27 mouse cellular contexts compared by ENCODE assay signal in the genomic region with DNA sequence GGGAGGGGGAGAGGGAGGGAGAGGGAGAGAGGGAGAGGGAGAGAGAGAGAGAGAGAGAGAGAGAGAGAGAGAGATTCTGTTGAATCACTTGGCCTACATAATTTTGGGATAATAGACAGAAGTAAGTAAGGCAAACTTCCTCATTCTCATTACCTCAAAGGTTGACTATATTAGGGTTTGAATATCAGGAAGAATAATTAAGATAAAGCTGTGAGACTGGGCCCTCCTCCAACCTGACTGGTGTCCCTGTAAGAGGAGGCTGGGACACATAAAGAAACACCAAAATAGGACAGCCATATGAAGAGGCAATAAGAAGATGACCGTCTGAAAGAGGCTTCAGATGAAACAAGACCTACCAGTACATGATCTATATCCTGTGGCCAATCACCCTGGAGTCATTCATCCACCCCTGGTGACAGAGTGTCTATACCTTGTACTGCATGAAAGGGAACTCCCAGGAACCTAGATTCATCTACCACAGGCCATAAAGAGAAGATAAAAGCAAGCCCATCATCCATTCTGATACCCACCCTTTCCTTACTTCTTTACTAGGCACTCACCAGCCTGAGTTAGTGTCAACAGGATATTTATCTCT.
A peak's percentile ranks its signal among the peaks of the same experiment; 100 is the strongest.
DNase-seq lines count a peak whose midpoint lies in the region; ATAC-seq lines count a peak whose summit lies in the region.
"Had no signal": no experiment of that assay in that cellular context is flagged by ENCODE, and none has a peak within 500 bp of the region (broad histone marks: within the 10 kb centered on the region; RNA-seq: fewer than 3 reads in every experiment).

No protein-coding gene starts in this region.

- WGBS in heart, embryonic 10.5 days = 78% methylated on average over 1 of the region's 1 CpGs

- H3K9me3 ChIP-seq in heart, embryonic 10.5 days = no peaks in the 10 kb centered on the region
- H3K9me3 ChIP-seq: embryonic facial prominence, embryonic 10.5 days; embryonic facial prominence, embryonic 13.5 days; forebrain, embryonic 12.5 days; forebrain, embryonic 15.5 days; G1E; heart, embryonic 13.5 days; hindbrain, embryonic 12.5 days; hindbrain, embryonic 15.5 days had no signal

- ATAC-seq in megakaryocyte progenitor cell, adult 5-6 weeks (replicated peaks; ENCODE audit: poor library complexity) = peak; percentile 36
- no peak for ATAC-seq in granulocyte monocyte progenitor cell, adult 5-6 weeks (replicated peaks; ENCODE audit: poor library complexity, severe bottlenecking)
- ATAC-seq: activated CD4-positive, CD25-positive, alpha-beta regulatory T cell, adult 4 months; forebrain, embryonic 15.5 days had no signal

- no peak overlapping the region for H3K27ac ChIP-seq in heart, embryonic 10.5 days
- H3K27ac ChIP-seq: embryonic facial prominence, embryonic 10.5 days; embryonic facial prominence, embryonic 13.5 days; forebrain, embryonic 12.5 days; forebrain, embryonic 15.5 days; heart, embryonic 13.5 days; hindbrain, embryonic 12.5 days; hindbrain, embryonic 15.5 days had no signal

- no peak overlapping the region for H3K4me3 ChIP-seq in heart, embryonic 10.5 days
- H3K4me3 ChIP-seq: embryonic facial prominence, embryonic 10.5 days; embryonic facial prominence, embryonic 13.5 days; erythroblast, embryonic 14.5 days; forebrain, embryonic 12.5 days; forebrain, embryonic 15.5 days; heart, embryonic 13.5 days; hindbrain, embryonic 12.5 days; hindbrain, embryonic 15.5 days had no signal

- peak; percentile 3 for DNase-seq in heart, embryonic 10.5 days (ENCODE audit: low spot score)
- DNase-seq in heart, postnatal 4 days = no peak
- DNase-seq in MEL-GATA-1-ER (ENCODE audit: extremely low read depth, low read depth) = peak; percentile 73
- DNase-seq in right cerebral cortex, postnatal 10 days (ENCODE audit: low spot score in 2 of 2) = no peak
- DNase-seq in adrenal gland, postnatal 36 days = no peak
- DNase-seq: adrenal gland, adult 8-10 months; adrenal gland, postnatal 25 days; B cell, adult 2 months; cerebellum, adult 18-20 months; cerebellum, adult 9-10 months; cerebellum, postnatal 14 days; embryo, embryonic 11 days; gastrocnemius, postnatal 25 days; heart, postnatal 14 days had no signal

- H3K4me1 ChIP-seq in heart, embryonic 10.5 days = no peaks in the 10 kb centered on the region
- H3K4me1 ChIP-seq: embryonic facial prominence, embryonic 10.5 days; embryonic facial prominence, embryonic 13.5 days; forebrain, embryonic 12.5 days; forebrain, embryonic 15.5 days; heart, embryonic 13.5 days; hindbrain, embryonic 12.5 days; hindbrain, embryonic 15.5 days had no signal

- no peaks in the 10 kb centered on the region for H3K27me3 ChIP-seq in heart, embryonic 10.5 days (ENCODE audit: insufficient read depth, poor library complexity, severe bottlenecking)
- H3K27me3 ChIP-seq: CH12.LX; embryonic facial prominence, embryonic 13.5 days; forebrain, embryonic 12.5 days; forebrain, embryonic 15.5 days; heart, embryonic 13.5 days; hindbrain, embryonic 12.5 days; hindbrain, embryonic 15.5 days had no signal

- H3K36me3 ChIP-seq in heart, embryonic 10.5 days = no peaks in the 10 kb centered on the region
- H3K36me3 ChIP-seq: embryonic facial prominence, embryonic 10.5 days; embryonic facial prominence, embryonic 13.5 days; forebrain, embryonic 12.5 days; forebrain, embryonic 15.5 days; G1E; heart, embryonic 13.5 days; hindbrain, embryonic 12.5 days; hindbrain, embryonic 15.5 days had no signal

Comparison
In these comparisons a context has a peak if more than half of its experiments do, and no peak if none do; other contexts are left out.
1. DNase-seq: peak in heart, embryonic 10.5 days (single experiment) and MEL-GATA-1-ER (single experiment); none in heart, postnatal 4 days (single experiment), right cerebral cortex, postnatal 10 days (0 of 2) and adrenal gland, postnatal 36 days (0 of 2).